Mouse (Mus musculus) liver, embryonic 14.5 days (tissue): ENCODE results near the gene Zfp423. TPM values are rescaled to one million over a fixed set of nuclear protein-coding genes. Genes with fewer than 3 reads are reported as not detected.

ENCODE experiments used
- ATAC-seq: fragments of 200-750 bp; cut with Nextera tagmentation; 2 replicates; pipeline ENCODE4 v1.8.0; 2017; ENCODE audit warnings: moderate number of reproducible peaks, mild to moderate bottlenecking, moderate library complexity; ENCODE audit not compliant: insufficient read depth
- DNase-seq, 3 experiments: peaks; one replicate each; pipeline ENCODE4 v3.0.0-alpha.2; 2012 to 2013; ENCODE audit warnings: low read depth in 3 of 3, low spot score in 3 of 3
- H3K27ac ChIP-seq: fragments of 300-500 bp; sonication (generic); 2 replicates; pipeline ENCODE4 v1.5.1; 2014; ENCODE audit warnings: moderate library complexity, mild to moderate bottlenecking, control low read depth, inconsistent platforms
- H3K27me3 ChIP-seq: fragments of 300-500 bp; sonication (generic); 2 replicates; pipeline ENCODE4 v1.6.1; 2014; ENCODE audit warnings: mild to moderate bottlenecking, low read length, moderate library complexity; ENCODE audit not compliant: control insufficient read depth, insufficient read depth
- H3K36me3 ChIP-seq: fragments of 300-500 bp; sonication (generic); replicated peaks from 2 replicates; pipeline ENCODE4 v1.6.1; 2014; ENCODE audit warnings: low read depth; ENCODE audit not compliant: control insufficient read depth, insufficient read depth
- H3K4me1 ChIP-seq, 2 experiments: fragments of 200-500 bp in 1 of 2; fragments of 300-500 bp in 1 of 2; sonication (generic) in 1 of 2; replicated peaks; 2 replicates each; pipeline ENCODE4 v1.6.1; 2012 to 2014; ENCODE audit warnings: antibody characterized with exemption in 1 of 2, inconsistent platforms in 1 of 2, low read length in 1 of 2; ENCODE audit not compliant: control insufficient read depth in 2 of 2, insufficient read depth in 2 of 2
- H3K4me2 ChIP-seq: fragments of 300-500 bp; sonication (generic); 2 replicates; pipeline ENCODE4 v1.6.1; 2014; ENCODE audit warnings: low read depth, mild to moderate bottlenecking, control low read depth, moderate library complexity
- H3K4me3 ChIP-seq, 2 experiments: fragments of 200-500 bp in 1 of 2; fragments of 300-500 bp in 1 of 2; sonication (generic) in 1 of 2; 2 replicates each; pipeline ENCODE4 v1.5.1; 2012 to 2014; ENCODE audit warnings: low read depth in 2 of 2, low read length in 2 of 2, mild to moderate bottlenecking in 2 of 2, control low read depth in 1 of 2, inconsistent platforms in 1 of 2, moderate library complexity in 1 of 2; ENCODE audit not compliant: insufficient read depth in 1 of 2
- H3K9ac ChIP-seq: fragments of 300-500 bp; sonication (generic); replicated peaks from 2 replicates; pipeline ENCODE4 v1.6.1; 2014; ENCODE audit warnings: mild to moderate bottlenecking, control low read depth, moderate library complexity
- H3K9me3 ChIP-seq: fragments of 300-500 bp; sonication (generic); 2 replicates; pipeline ENCODE4 v1.6.1; 2016; ENCODE audit warnings: low read length, mixed read lengths; ENCODE audit not compliant: control insufficient read depth
- CTCF ChIP-seq: IDR thresholded peaks from 2 replicates; pipeline ENCODE4 v1.5.1; 2016; ENCODE audit warnings: antibody characterized with exemption, low read depth, control low read depth
- EP300 ChIP-seq: IDR thresholded peaks from 2 replicates; pipeline ENCODE4 v1.6.1; 2016; ENCODE audit warnings: antibody characterized with exemption, low read depth
- WGBS: fragments of 180-500 bp; shearing (Covaris S2); extraction: QIAGEN DNeasy Blood & Tissue Kit; methylation state at CpG from one replicate; pipeline ENCODE4 v1.1.7; 2014; ENCODE audit not compliant: insufficient replicate concordance; 5-methylcytosine and 5-hydroxymethylcytosine counted together
- polyA plus RNA-seq, 2 experiments: library from polyadenylated mRNA; depleted of rRNA in 1 of 2; stranded (reverse) in 1 of 2; unstranded in 1 of 2; fragments of >200 nt; fragmentation: Nextera tagmentation in 1 of 2; extraction: Ambion mirVana in 1 of 2; gene quantifications; 2 replicates each; pipeline versions ENCODE4 v1.2.1 to v1.2.3; 2012 to 2014

The Zfp423 gene
- polyA plus RNA-seq, 2 experiments: 0.52 to 0.60 TPM

- TF ChIP-seq CTCF: no peak
- H3K9ac ChIP-seq: no peak overlapping the region
- H3K4me1 ChIP-seq: no peaks in the 10 kb centered on the region
- 13% methylated on average over 1 of the region's 1 CpGs for WGBS
- H3K9me3 ChIP-seq: no peaks in the 10 kb centered on the region
- H3K27ac ChIP-seq: no peak overlapping the region
- H3K4me2 ChIP-seq: no peak overlapping the region
- H3K36me3 ChIP-seq: no peaks in the 10 kb centered on the region
- no peak overlapping the region for H3K4me3 ChIP-seq
- ATAC-seq: no peak
- no peak for DNase-seq
- peaks cover 11% of the 10 kb centered on the region for H3K27me3 ChIP-seq
Measured at GRCm38 (mm10) chr8:87975466-87975809, 16.0 kb upstream of the Zfp423 start.

GRCm38 (mm10) chr8:87974759-87975465 is 15.5 kb upstream of the Zfp423 start:
- no peak for DNase-seq
- Histone ChIP-seq H3K27me3 (peaks cover 11% of the 10 kb centered on the region), H3K9me3 (no peaks in the 10 kb centered on the region), H3K4me1 (no peaks in the 10 kb centered on the region), H3K36me3 (no peaks in the 10 kb centered on the region), H3K4me3 (no peak overlapping the region), H3K9ac (no peak overlapping the region), H3K27ac (no peak overlapping the region), H3K4me2 (no peak overlapping the region; the same call in 1 of the 2 replicates)
- 5% methylated on average over 24 of the region's 24 CpGs for WGBS
- no peak for ATAC-seq
- TF ChIP-seq EP300 (no peak), CTCF (no peak)

GRCm38 (mm10) chr8:87974122-87974758 is 14.8 kb upstream of the Zfp423 start:
- Histone ChIP-seq H3K4me3 (no peak overlapping the region), H3K9ac (no peak overlapping the region), H3K36me3 (no peaks in the 10 kb centered on the region)

GRCm38 (mm10) chr8:87967866-87968620 is 8.6 kb upstream of the Zfp423 start:
- 49% methylated on average over 7 of the region's 8 CpGs for WGBS
- H3K4me1 ChIP-seq: no peaks in the 10 kb centered on the region

More at GRCm38 (mm10) chr8:87974122-87974758, 14.8 kb upstream of the Zfp423 start:
- TF ChIP-seq EP300 (no peak), CTCF (no peak)
- no peak for DNase-seq
- Histone ChIP-seq H3K4me2 (no peak overlapping the region), H3K27ac (no peak overlapping the region), H3K27me3 (peaks cover 11% of the 10 kb centered on the region), H3K4me1 (no peaks in the 10 kb centered on the region), H3K9me3 (no peaks in the 10 kb centered on the region)
- no peak for ATAC-seq
- 9% methylated on average over 21 of the region's 21 CpGs for WGBS

More at GRCm38 (mm10) chr8:87967866-87968620, 8.6 kb upstream of the Zfp423 start:
- Histone ChIP-seq H3K4me3 (no peak overlapping the region), H3K9ac (no peak overlapping the region), H3K9me3 (no peaks in the 10 kb centered on the region), H3K27me3 (peaks cover 10% of the 10 kb centered on the region), H3K27ac (no peak overlapping the region), H3K4me2 (no peak overlapping the region), H3K36me3 (no peaks in the 10 kb centered on the region)
- DNase-seq: no peak
- no peak for ATAC-seq
- TF ChIP-seq CTCF: no peak
- TF ChIP-seq EP300: no peak
